Mouse (Mus musculus) layer of hippocampus, adult 9-11 months (tissue): Measurements from ENCODE around the gene Gfy.

Experiments
- DNase-seq: peaks from one replicate; pipeline ENCODE4 v3.0.0; 2022

Gfy gene

GRCm38 (mm10) chr7:45147267-45147666 lies 32.1 kb downstream of the Gfy start:
- no peak for DNase-seq

- no peak for DNase-seq
Observed at GRCm38 (mm10) chr7:45145460-45145859, 33.9 kb downstream of the Gfy start.

- no peak for DNase-seq
Observed at GRCm38 (mm10) chr7:45144368-45145174, 34.8 kb downstream of the Gfy start.

- no peak for DNase-seq
Observed at GRCm38 (mm10) chr7:45141914-45142313, 37.5 kb downstream of the Gfy start.

- no peak for DNase-seq
Observed at GRCm38 (mm10) chr7:45141319-45141718, 38.0 kb downstream of the Gfy start.

GRCm38 (mm10) chr7:45139904-45140723 lies 39.3 kb downstream of the Gfy start:
- DNase-seq, result no peak

GRCm38 (mm10) chr7:45138403-45138802 lies 41.0 kb downstream of the Gfy start:
- DNase-seq, result no peak

GRCm38 (mm10) chr7:45137171-45138006 lies 42.0 kb downstream of the Gfy start:
- DNase-seq, result no peak

GRCm38 (mm10) chr7:45135993-45136567 lies 43.3 kb downstream of the Gfy start, which contains the start of the genes Gm45713 and Flt3l:
Gene Gm45713, minus strand, starts transcription at chr7:45136231.
Gene Flt3l, minus strand, starts transcription at chr7:45136432.
- peak; percentile 90 for DNase-seq

GRCm38 (mm10) chr7:45135370-45135769 lies 44.0 kb downstream of the Gfy start:
- DNase-seq, result no peak

- no peak for DNase-seq
Observed at GRCm38 (mm10) chr7:45134544-45135026, 44.8 kb downstream of the Gfy start.

GRCm38 (mm10) chr7:45133446-45134159 lies 45.8 kb downstream of the Gfy start:
- no peak for DNase-seq

GRCm38 (mm10) chr7:45131850-45132249 lies 47.5 kb downstream of the Gfy start:
- no peak for DNase-seq

GRCm38 (mm10) chr7:45129776-45130512 lies 49.4 kb downstream of the Gfy start:
- DNase-seq, result no peak

GRCm38 (mm10) chr7:45129318-45129717 lies 50.1 kb downstream of the Gfy start:
- no peak for DNase-seq

- DNase-seq, result peak; percentile 99
Observed at GRCm38 (mm10) chr7:45128624-45129246, 50.6 kb downstream of the Gfy start, which contains the start of gene Rpl13a. Gene Rpl13a, minus strand, starts transcription at chr7:45128761.

- no peak for DNase-seq
Observed at GRCm38 (mm10) chr7:45127700-45128224, 51.6 kb downstream of the Gfy start.

- DNase-seq, result no peak
Observed at GRCm38 (mm10) chr7:45126844-45127699, 52.3 kb downstream of the Gfy start.
